Mouse (Mus musculus): ENCODE measurements around the gene Zmym4. TPM values are rescaled to one million over a fixed set of nuclear protein-coding genes. Genes with fewer than 3 reads are reported as not detected.

The Zmym4 gene
- polyA plus RNA-seq, 1 experiment from 2014 or later = 3.1 TPM

- H3K27me3 ChIP-seq (ENCODE audit: control insufficient read depth, insufficient read depth, low read depth, low read length) = no peaks in the 10 kb centered on the region
- no peak overlapping the region for H3K4me2 ChIP-seq (ENCODE audit: low read depth, low read length)
- no peaks in the 10 kb centered on the region for H3K9me3 ChIP-seq (replicated peaks; ENCODE audit: control insufficient read depth, low read length)
- H3K4me3 ChIP-seq (ENCODE audit: low read depth, low read length) = no peak overlapping the region
- no peak overlapping the region for H3K9ac ChIP-seq (ENCODE audit: low read depth, low read length)
- ATAC-seq (ENCODE audit: low read depth) = no peak
- no peak overlapping the region for H3K27ac ChIP-seq (ENCODE audit: low read length)
- no peaks in the 10 kb centered on the region for H3K36me3 ChIP-seq (ENCODE audit: control insufficient read depth, insufficient read depth)
- 69% methylated on average over 7 of the region's 7 CpGs for WGBS (ENCODE audit: insufficient replicate concordance)
- no peaks in the 10 kb centered on the region for H3K4me1 ChIP-seq (ENCODE audit: control insufficient read depth, low read depth, low read length)
These were observed 121.0 kb downstream of the Zmym4 start for GRCm38 (mm10) chr4:126846971-126847370.

DNA sequence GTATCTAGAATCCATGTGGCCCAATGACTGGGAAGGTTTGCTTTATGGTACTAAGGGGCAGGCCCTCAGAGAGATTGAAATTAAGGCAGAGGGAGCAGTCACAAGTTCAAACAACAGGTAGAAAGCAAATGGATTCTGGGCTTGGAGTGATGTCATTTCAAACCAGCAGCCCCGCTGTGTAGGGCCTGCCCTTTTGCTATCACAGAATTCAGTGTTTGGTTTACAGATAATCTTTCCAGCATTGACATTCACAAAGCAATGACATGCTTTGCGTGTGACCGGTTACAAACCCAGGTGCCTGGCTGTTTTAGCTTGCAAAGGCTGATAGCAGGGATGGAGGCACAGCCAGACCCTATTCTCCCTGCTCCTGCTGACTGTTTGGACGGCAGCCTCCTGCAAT is 122.3 kb downstream of the Zmym4 start:
- no peaks in the 10 kb centered on the region for H3K27me3 ChIP-seq (ENCODE audit: control insufficient read depth, insufficient read depth, low read depth, low read length)
- ATAC-seq (ENCODE audit: low read depth) = no peak
- 64% methylated on average over 4 of the region's 4 CpGs for WGBS (ENCODE audit: insufficient replicate concordance)
- no peaks in the 10 kb centered on the region for H3K36me3 ChIP-seq (ENCODE audit: control insufficient read depth, insufficient read depth)
- H3K4me1 ChIP-seq (ENCODE audit: control insufficient read depth, low read depth, low read length) = no peaks in the 10 kb centered on the region
- H3K9me3 ChIP-seq (replicated peaks; ENCODE audit: control insufficient read depth, low read length) = no peaks in the 10 kb centered on the region
- no peak overlapping the region for H3K27ac ChIP-seq (ENCODE audit: low read length)
- H3K4me3 ChIP-seq (ENCODE audit: low read depth, low read length) = no peak overlapping the region
- no peak overlapping the region for H3K9ac ChIP-seq (ENCODE audit: low read depth, low read length)
- no peak overlapping the region for H3K4me2 ChIP-seq (ENCODE audit: low read depth, low read length)

GRCm38 (mm10) chr4:126842911-126843310 is 125.0 kb downstream of the Zmym4 start:
- Histone ChIP-seq H3K4me2 (ENCODE audit: low read depth, low read length) (no peak overlapping the region), H3K36me3 (ENCODE audit: control insufficient read depth, insufficient read depth) (no peaks in the 10 kb centered on the region), H3K27me3 (ENCODE audit: control insufficient read depth, insufficient read depth, low read depth, low read length) (no peaks in the 10 kb centered on the region), H3K9me3 (replicated peaks; ENCODE audit: control insufficient read depth, low read length) (no peaks in the 10 kb centered on the region), H3K4me1 (ENCODE audit: control insufficient read depth, low read depth, low read length) (no peaks in the 10 kb centered on the region), H3K9ac (ENCODE audit: low read depth, low read length) (no peak overlapping the region), H3K27ac (ENCODE audit: low read length) (no peak overlapping the region), H3K4me3 (ENCODE audit: low read depth, low read length) (no peak overlapping the region)
- WGBS (ENCODE audit: insufficient replicate concordance) = 65% methylated on average over 3 of the region's 3 CpGs
- no peak for ATAC-seq (ENCODE audit: low read depth)

GRCm38 (mm10) chr4:126840996-126841560 is 126.9 kb downstream of the Zmym4 start:
- WGBS (ENCODE audit: insufficient replicate concordance) = 79% methylated on average over 15 of the region's 15 CpGs
- no peak for ATAC-seq (ENCODE audit: low read depth)
- H3K9me3 ChIP-seq (replicated peaks; ENCODE audit: control insufficient read depth, low read length) = no peaks in the 10 kb centered on the region

DNA sequence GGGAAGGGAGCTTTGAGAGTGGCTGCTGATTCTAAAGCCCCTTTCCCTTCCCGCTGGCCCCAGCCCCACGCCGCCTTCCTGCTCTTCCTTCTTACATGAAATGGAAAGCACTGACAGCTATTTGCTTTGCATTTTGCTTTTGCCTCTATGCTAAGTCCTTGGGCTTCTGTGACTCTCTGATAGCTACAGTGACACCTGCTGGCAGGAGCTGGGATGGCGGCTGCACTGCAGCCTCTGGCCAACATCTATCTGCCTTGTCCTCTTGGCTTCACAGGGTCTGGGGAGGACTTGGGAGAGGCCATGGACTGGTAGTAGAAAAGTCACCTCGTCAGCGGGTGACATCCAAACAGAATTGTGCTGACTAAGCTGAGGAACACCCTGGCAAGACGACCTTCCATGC is 128.1 kb downstream of the Zmym4 start:
- Histone ChIP-seq H3K4me1 (ENCODE audit: control insufficient read depth, low read depth, low read length) (no peaks in the 10 kb centered on the region), H3K36me3 (ENCODE audit: control insufficient read depth, insufficient read depth) (no peaks in the 10 kb centered on the region), H3K4me2 (ENCODE audit: low read depth, low read length) (no peak overlapping the region), H3K4me3 (ENCODE audit: low read depth, low read length) (no peak overlapping the region), H3K27ac (ENCODE audit: low read length) (no peak overlapping the region), H3K9ac (ENCODE audit: low read depth, low read length) (no peak overlapping the region), H3K9me3 (replicated peaks; ENCODE audit: control insufficient read depth, low read length) (no peaks in the 10 kb centered on the region), H3K27me3 (ENCODE audit: control insufficient read depth, insufficient read depth, low read depth, low read length) (no peaks in the 10 kb centered on the region)
- 0 out of 2 replicates have a peak, but pooled peaks have one; percentile 19 for ATAC-seq (ENCODE audit: low read depth)
- 21% methylated on average over 7 of the region's 7 CpGs for WGBS (ENCODE audit: insufficient replicate concordance)

More at GRCm38 (mm10) chr4:126840996-126841560, 126.9 kb downstream of the Zmym4 start:
- no peak overlapping the region for H3K27ac ChIP-seq (ENCODE audit: low read length)
- no peak overlapping the region for H3K4me2 ChIP-seq (ENCODE audit: low read depth, low read length)
- no peaks in the 10 kb centered on the region for H3K27me3 ChIP-seq (ENCODE audit: control insufficient read depth, insufficient read depth, low read depth, low read length)
- H3K4me3 ChIP-seq (ENCODE audit: low read depth, low read length) = no peak overlapping the region
- H3K4me1 ChIP-seq (ENCODE audit: control insufficient read depth, low read depth, low read length) = no peaks in the 10 kb centered on the region
- no peak overlapping the region for H3K9ac ChIP-seq (ENCODE audit: low read depth, low read length)
- no peaks in the 10 kb centered on the region for H3K36me3 ChIP-seq (ENCODE audit: control insufficient read depth, insufficient read depth)

- Histone ChIP-seq H3K4me3 (ENCODE audit: low read depth, low read length) (no peak overlapping the region), H3K9ac (ENCODE audit: low read depth, low read length) (no peak overlapping the region), H3K4me2 (ENCODE audit: low read depth, low read length) (no peak overlapping the region), H3K4me1 (ENCODE audit: control insufficient read depth, low read depth, low read length) (no peaks in the 10 kb centered on the region), H3K27me3 (ENCODE audit: control insufficient read depth, insufficient read depth, low read depth, low read length) (no peaks in the 10 kb centered on the region), H3K27ac (ENCODE audit: low read length) (no peak overlapping the region), H3K9me3 (replicated peaks; ENCODE audit: control insufficient read depth, low read length) (no peaks in the 10 kb centered on the region), H3K36me3 (ENCODE audit: control insufficient read depth, insufficient read depth) (no peaks in the 10 kb centered on the region)
- ATAC-seq (ENCODE audit: low read depth) = 0 out of 2 replicates have a peak, but pooled peaks have one; percentile 7
- 68% methylated on average over 7 of the region's 7 CpGs for WGBS (ENCODE audit: insufficient replicate concordance)
These were observed 129.1 kb downstream of the Zmym4 start for GRCm38 (mm10) chr4:126838799-126839198.

DNA sequence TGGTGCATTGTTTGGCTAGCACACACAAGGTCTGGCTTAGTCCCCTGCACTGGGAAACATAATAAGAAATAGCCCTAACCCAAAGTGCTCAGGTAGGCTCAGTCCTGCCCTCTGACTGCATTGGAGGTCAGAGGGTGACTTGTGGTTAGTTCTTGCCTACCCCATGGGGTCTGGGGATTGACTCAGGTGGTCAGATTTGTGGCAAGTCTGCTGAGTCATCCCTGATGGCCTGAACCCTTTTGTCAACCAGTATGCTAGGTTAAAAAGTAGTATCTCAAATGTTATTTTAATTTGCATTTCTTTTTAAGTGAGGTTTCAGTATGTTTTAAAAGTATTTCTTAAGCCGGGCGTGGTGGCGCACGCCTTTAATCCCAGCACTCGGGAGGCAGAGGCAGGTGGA is 136.8 kb downstream of the Zmym4 start:
- Histone ChIP-seq H3K9ac (ENCODE audit: low read depth, low read length) (no peak overlapping the region), H3K4me1 (ENCODE audit: control insufficient read depth, low read depth, low read length) (no peaks in the 10 kb centered on the region), H3K9me3 (replicated peaks; ENCODE audit: control insufficient read depth, low read length) (no peaks in the 10 kb centered on the region), H3K27me3 (ENCODE audit: control insufficient read depth, insufficient read depth, low read depth, low read length) (no peaks in the 10 kb centered on the region), H3K36me3 (ENCODE audit: control insufficient read depth, insufficient read depth) (no peaks in the 10 kb centered on the region), H3K4me2 (ENCODE audit: low read depth, low read length) (no peak overlapping the region), H3K4me3 (ENCODE audit: low read depth, low read length) (no peak overlapping the region), H3K27ac (ENCODE audit: low read length) (no peak overlapping the region)
- WGBS (ENCODE audit: insufficient replicate concordance) = 87% methylated on average over 5 of the region's 5 CpGs
- no peak for ATAC-seq (ENCODE audit: low read depth)

DNA sequence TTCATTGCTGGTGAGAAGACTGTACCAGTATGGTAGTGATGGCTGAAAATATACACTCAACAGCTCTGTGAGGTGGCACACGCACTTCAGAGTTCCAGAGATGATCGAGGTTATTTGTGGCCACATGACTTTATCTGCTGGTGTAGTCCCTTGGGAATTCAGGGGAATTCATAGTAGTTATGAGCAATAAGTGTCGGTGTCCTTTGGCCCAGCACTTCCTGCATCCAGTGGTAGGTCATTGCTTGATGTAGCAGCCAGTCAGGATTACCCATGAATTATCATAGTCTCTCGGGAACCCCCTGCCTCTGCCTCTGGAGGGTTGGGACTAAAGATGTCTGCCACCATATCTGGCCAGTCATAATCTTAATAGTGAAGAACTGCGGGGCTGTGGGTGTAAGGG is 144.0 kb downstream of the Zmym4 start:
- Histone ChIP-seq H3K9me3 (replicated peaks; ENCODE audit: control insufficient read depth, low read length) (no peaks in the 10 kb centered on the region), H3K4me3 (ENCODE audit: low read depth, low read length) (no peak overlapping the region), H3K27me3 (ENCODE audit: control insufficient read depth, insufficient read depth, low read depth, low read length) (no peaks in the 10 kb centered on the region), H3K4me2 (ENCODE audit: low read depth, low read length) (no peak overlapping the region), H3K9ac (ENCODE audit: low read depth, low read length) (no peak overlapping the region), H3K36me3 (ENCODE audit: control insufficient read depth, insufficient read depth) (no peaks in the 10 kb centered on the region), H3K27ac (ENCODE audit: low read length) (no peak overlapping the region), H3K4me1 (ENCODE audit: control insufficient read depth, low read depth, low read length) (no peaks in the 10 kb centered on the region)
- WGBS (ENCODE audit: insufficient replicate concordance) = 73% methylated on average over 5 of the region's 5 CpGs
- no peak for ATAC-seq (ENCODE audit: low read depth)

GRCm38 (mm10) chr4:126822891-126823882 is 144.7 kb downstream of the Zmym4 start:
- no peaks in the 10 kb centered on the region for H3K27me3 ChIP-seq (ENCODE audit: control insufficient read depth, insufficient read depth, low read depth, low read length)
- H3K27ac ChIP-seq (ENCODE audit: low read length) = no peak overlapping the region
- no peaks in the 10 kb centered on the region for H3K4me1 ChIP-seq (ENCODE audit: control insufficient read depth, low read depth, low read length)
- no peaks in the 10 kb centered on the region for H3K9me3 ChIP-seq (replicated peaks; ENCODE audit: control insufficient read depth, low read length)
- no peak for ATAC-seq (ENCODE audit: low read depth)
- H3K4me2 ChIP-seq (ENCODE audit: low read depth, low read length) = no peak overlapping the region
- 66% methylated on average over 9 of the region's 9 CpGs for WGBS (ENCODE audit: insufficient replicate concordance)
- H3K36me3 ChIP-seq (ENCODE audit: control insufficient read depth, insufficient read depth) = no peaks in the 10 kb centered on the region
- H3K9ac ChIP-seq (ENCODE audit: low read depth, low read length) = no peak overlapping the region
- H3K4me3 ChIP-seq (ENCODE audit: low read depth, low read length) = no peak overlapping the region

Data from liver, embryonic 16.5 days (tissue).